In the genomic region with DNA sequence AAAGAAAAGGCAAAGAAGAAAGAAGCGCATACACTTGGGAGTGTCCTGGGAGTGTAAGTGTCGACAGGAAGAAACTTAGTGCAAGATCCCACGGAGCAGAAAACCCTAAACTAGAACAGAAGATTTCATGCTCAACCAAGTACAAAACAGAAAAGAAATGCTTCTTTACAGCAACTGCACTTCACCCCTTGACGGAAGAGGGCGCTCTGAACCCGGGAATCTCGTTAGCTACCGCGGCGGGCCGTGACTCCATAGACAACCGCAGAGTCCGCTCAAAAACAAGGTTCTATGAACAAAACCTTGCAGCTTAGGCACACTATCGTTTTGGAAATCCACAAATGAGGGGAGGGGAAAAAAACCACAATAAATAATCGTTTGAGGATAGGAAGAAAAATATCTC, we compare ENCODE assay signal across 8 mouse cellular contexts.
A peak's percentile ranks its signal among the peaks of the same experiment; 100 is the strongest.
DNase-seq lines count a peak whose midpoint lies in the region; ATAC-seq and TF ChIP-seq lines count a peak whose summit lies in the region.

No protein-coding gene starts in this region.

- no peak overlapping the region for H3K27ac ChIP-seq in midbrain, embryonic 10.5 days (replicated peaks)
- no peak overlapping the region for H3K27ac ChIP-seq in midbrain, embryonic 13.5 days
- peak overlapping the region; percentile 32; the same call in 1 of the 2 replicates for H3K27ac ChIP-seq in kidney, postnatal 0 days
- no peak overlapping the region for H3K27ac ChIP-seq in liver, embryonic 13.5 days
- H3K27ac ChIP-seq in neural tube, embryonic 11.5 days (ENCODE audit: low read depth, low read length) = no peak overlapping the region
- no peak overlapping the region for H3K27ac ChIP-seq in stomach, postnatal 0 days (replicated peaks)

- H3K27me3 ChIP-seq in midbrain, embryonic 10.5 days (ENCODE audit: low read depth, poor library complexity, severe bottlenecking) = no peaks in the 10 kb centered on the region
- no peaks in the 10 kb centered on the region for H3K27me3 ChIP-seq in midbrain, embryonic 13.5 days
- no peaks in the 10 kb centered on the region for H3K27me3 ChIP-seq in kidney, postnatal 0 days (ENCODE audit: insufficient read depth, low read length)
- H3K27me3 ChIP-seq in liver, embryonic 13.5 days = no peaks in the 10 kb centered on the region
- H3K27me3 ChIP-seq in neural tube, embryonic 11.5 days (ENCODE audit: control insufficient read depth, insufficient read depth, low read length) = no peaks in the 10 kb centered on the region
- no peaks in the 10 kb centered on the region for H3K27me3 ChIP-seq in stomach, postnatal 0 days (ENCODE audit: control insufficient read depth, insufficient read depth, low read length)

- WGBS in midbrain, embryonic 10.5 days = 4% methylated on average over 15 of the region's 15 CpGs
- 2% methylated on average over 15 of the region's 15 CpGs for WGBS in midbrain, embryonic 13.5 days
- 2% methylated on average over 15 of the region's 15 CpGs for WGBS in kidney, postnatal 0 days
- 17% methylated on average over 15 of the region's 15 CpGs for WGBS in liver, embryonic 13.5 days (ENCODE audit: insufficient replicate concordance)
- WGBS in neural tube, embryonic 11.5 days = 4% methylated on average over 15 of the region's 15 CpGs
- 2% methylated on average over 15 of the region's 15 CpGs for WGBS in stomach, postnatal 0 days

- no peak for TF ChIP-seq EP300 in stomach, postnatal 0 days (optimal IDR thresholded peaks at IDR 0.05)

- H3K4me3 ChIP-seq in midbrain, embryonic 10.5 days = no peak overlapping the region
- H3K4me3 ChIP-seq in midbrain, embryonic 13.5 days (replicated peaks) = no peak overlapping the region
- no peak overlapping the region for H3K4me3 ChIP-seq in kidney, postnatal 0 days (replicated peaks; ENCODE audit: low read depth, low read length)
- H3K4me3 ChIP-seq in liver, embryonic 13.5 days (replicated peaks) = no peak overlapping the region
- no peak overlapping the region for H3K4me3 ChIP-seq in neural tube, embryonic 11.5 days (ENCODE audit: low read depth, low read length)
- no peak overlapping the region for H3K4me3 ChIP-seq in stomach, postnatal 0 days (ENCODE audit: low read depth, low read length)

- no peak overlapping the region for H3K9ac ChIP-seq in midbrain, embryonic 13.5 days (replicated peaks)
- H3K9ac ChIP-seq in kidney, postnatal 0 days (ENCODE audit: low read depth, low read length) = no peak overlapping the region
- H3K9ac ChIP-seq in liver, embryonic 13.5 days = no peak overlapping the region
- H3K9ac ChIP-seq in neural tube, embryonic 11.5 days (ENCODE audit: low read length) = no peak overlapping the region; the same call in 1 of the 2 replicates
- no peak overlapping the region for H3K9ac ChIP-seq in stomach, postnatal 0 days (ENCODE audit: low read length)

- DNase-seq in midbrain, embryonic 10.5 days (ENCODE audit: low spot score) = peak; percentile 79
- DNase-seq in cerebellum, postnatal 4 days (ENCODE audit: low spot score in 2 of 2) = peak; percentile 64 to 80
- peak; percentile 61 to 79 for DNase-seq in gastrocnemius, postnatal 4 days (ENCODE audit: low spot score in 2 of 2)
- peak; percentile 91 for DNase-seq in kidney, postnatal 0 days (ENCODE audit: low spot score)
- peak; percentile 40 for DNase-seq in liver, embryonic 13.5 days
- peak; percentile 81 for DNase-seq in neural tube, embryonic 11.5 days (ENCODE audit: low spot score)
- DNase-seq in stomach, postnatal 0 days (ENCODE audit: low spot score) = peak; percentile 82

- H3K4me1 ChIP-seq in midbrain, embryonic 10.5 days = no peaks in the 10 kb centered on the region; the same call in 1 of the 2 replicates
- no peaks in the 10 kb centered on the region for H3K4me1 ChIP-seq in midbrain, embryonic 13.5 days (replicated peaks)
- H3K4me1 ChIP-seq in kidney, postnatal 0 days (replicated peaks; ENCODE audit: insufficient read depth, low read length) = peaks cover 13% of the 10 kb centered on the region; the same call in 1 of the 2 replicates
- peaks cover 33% of the 10 kb centered on the region for H3K4me1 ChIP-seq in liver, embryonic 13.5 days (replicated peaks)
- H3K4me1 ChIP-seq in neural tube, embryonic 11.5 days (ENCODE audit: control insufficient read depth, insufficient read depth, low read length) = no peaks in the 10 kb centered on the region
- no peaks in the 10 kb centered on the region for H3K4me1 ChIP-seq in stomach, postnatal 0 days (replicated peaks; ENCODE audit: control insufficient read depth, insufficient read depth)

- H3K36me3 ChIP-seq in midbrain, embryonic 10.5 days = no peaks in the 10 kb centered on the region
- H3K36me3 ChIP-seq in midbrain, embryonic 13.5 days = no peaks in the 10 kb centered on the region
- H3K36me3 ChIP-seq in kidney, postnatal 0 days (ENCODE audit: insufficient read depth, low read length) = no peaks in the 10 kb centered on the region
- peaks cover 26% of the 10 kb centered on the region for H3K36me3 ChIP-seq in liver, embryonic 13.5 days
- H3K36me3 ChIP-seq in neural tube, embryonic 11.5 days (ENCODE audit: control insufficient read depth, insufficient read depth, low read length) = no peaks in the 10 kb centered on the region
- no peaks in the 10 kb centered on the region for H3K36me3 ChIP-seq in stomach, postnatal 0 days (ENCODE audit: control insufficient read depth, insufficient read depth, low read length)

- TF ChIP-seq CTCF in kidney, postnatal 0 days (IDR thresholded peaks at IDR 0.05; ENCODE audit: low read depth) = peak; percentile 93
- peak; percentile 93 for TF ChIP-seq CTCF in stomach, postnatal 0 days (IDR thresholded peaks at IDR 0.05; ENCODE audit: low read depth)

- no peak for ATAC-seq in midbrain, embryonic 13.5 days
- peak; percentile 14; the same call in 1 of the 2 replicates for ATAC-seq in kidney, postnatal 0 days (replicated peaks; ENCODE audit: low FRiP score, low read depth)
- ATAC-seq in liver, embryonic 13.5 days (ENCODE audit: low read depth) = no peak
- 0 out of 2 replicates have a peak, but pooled peaks have one; percentile 48 for ATAC-seq in neural tube, embryonic 11.5 days (ENCODE audit: insufficient read depth, low FRiP score, low TSS enrichment)
- no peak; the same call in 1 of the 2 replicates for ATAC-seq in stomach, postnatal 0 days (ENCODE audit: low FRiP score, low TSS enrichment)

- no peaks in the 10 kb centered on the region for H3K9me3 ChIP-seq in midbrain, embryonic 10.5 days (replicated peaks)
- H3K9me3 ChIP-seq in midbrain, embryonic 13.5 days = no peaks in the 10 kb centered on the region
- H3K9me3 ChIP-seq in kidney, postnatal 0 days (replicated peaks; ENCODE audit: low read length) = no peaks in the 10 kb centered on the region
- H3K9me3 ChIP-seq in liver, embryonic 13.5 days (replicated peaks) = no peaks in the 10 kb centered on the region
- no peaks in the 10 kb centered on the region for H3K9me3 ChIP-seq in neural tube, embryonic 11.5 days (ENCODE audit: control insufficient read depth, low read length)
- no peaks in the 10 kb centered on the region for H3K9me3 ChIP-seq in stomach, postnatal 0 days (ENCODE audit: control insufficient read depth, low read length)

- H3K4me2 ChIP-seq in midbrain, embryonic 13.5 days (replicated peaks) = no peak overlapping the region
- peak overlapping the region; percentile 42; the same call in 1 of the 2 replicates for H3K4me2 ChIP-seq in kidney, postnatal 0 days (ENCODE audit: low read length)
- H3K4me2 ChIP-seq in liver, embryonic 13.5 days = no peak overlapping the region
- H3K4me2 ChIP-seq in neural tube, embryonic 11.5 days (ENCODE audit: low read depth) = no peak overlapping the region
- H3K4me2 ChIP-seq in stomach, postnatal 0 days (replicated peaks; ENCODE audit: low read depth) = peak overlapping the region; percentile 30; the same call in 1 of the 2 replicates

Comparison
In these comparisons a context has a peak if more than half of its experiments do, and no peak if none do; other contexts are left out.
1. DNase-seq: peak in every context shown above with its lines; median percentile 91 in kidney, postnatal 0 days; 82 in stomach, postnatal 0 days; 81 in neural tube, embryonic 11.5 days; 79 in midbrain, embryonic 10.5 days; 72 in cerebellum, postnatal 4 days; 70 in gastrocnemius, postnatal 4 days; 40 in liver, embryonic 13.5 days.
2. ATAC-seq: peak in kidney, postnatal 0 days (single experiment) and neural tube, embryonic 11.5 days (single experiment); none in midbrain, embryonic 13.5 days (single experiment), liver, embryonic 13.5 days (single experiment) and stomach, postnatal 0 days (single experiment).
3. H3K4me2 ChIP-seq: peak in kidney, postnatal 0 days (single experiment) and stomach, postnatal 0 days (single experiment); none in midbrain, embryonic 13.5 days (single experiment), liver, embryonic 13.5 days (single experiment) and neural tube, embryonic 11.5 days (single experiment).